Comparison of ENCODE assay signal across 9 mouse cellular contexts in the genomic region with DNA sequence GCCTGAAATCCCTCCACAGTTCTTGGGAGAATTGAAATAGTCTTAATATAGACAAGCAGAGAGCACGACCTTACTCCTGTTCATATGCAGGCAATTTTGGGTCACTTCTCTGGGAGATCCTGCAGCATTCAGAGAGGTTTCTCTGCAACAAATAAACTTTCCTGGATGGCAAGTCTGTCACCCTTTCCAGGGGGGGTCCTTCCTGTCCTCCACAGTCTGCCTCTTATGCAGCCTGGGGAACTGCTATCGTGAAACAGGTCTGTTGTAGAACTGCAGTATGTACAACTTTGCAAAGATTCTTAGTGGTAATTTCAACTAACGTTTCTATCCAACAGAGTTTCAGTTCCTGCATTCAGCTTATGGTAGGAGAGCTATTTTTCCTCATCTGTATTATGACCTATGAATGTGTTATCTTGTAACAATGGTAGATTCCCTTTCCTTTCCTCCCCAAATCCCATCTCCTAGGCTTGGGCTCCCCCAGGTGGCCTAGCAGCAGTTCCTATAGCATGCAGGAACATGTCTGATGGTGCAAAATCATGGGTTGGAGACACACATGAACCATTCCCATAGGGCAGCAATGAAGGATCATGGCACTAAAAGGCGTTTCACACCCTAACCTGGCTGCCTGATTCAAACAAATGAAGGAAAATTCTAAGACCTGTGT. TPM values are rescaled to one million over a fixed set of nuclear protein-coding genes. Genes with fewer than 3 reads are reported as not detected.
DNase-seq lines count a peak whose midpoint lies in the region; ATAC-seq and TF ChIP-seq lines count a peak whose summit lies in the region.
"Had no signal": no experiment of that assay in that cellular context is flagged by ENCODE, and none has a peak within 500 bp of the region (broad histone marks: within the 10 kb centered on the region; RNA-seq: fewer than 3 reads in every experiment).

No protein-coding gene starts in this region.

- H3K4me3 ChIP-seq in heart, embryonic 11.5 days (ENCODE audit: low read depth, low read length) = no peak overlapping the region
- no peak overlapping the region for H3K4me3 ChIP-seq in bone marrow, adult 2 months (replicated peaks; ENCODE audit: control insufficient read depth, low read depth, low read length)

- H3K9me3 ChIP-seq in heart, embryonic 11.5 days (replicated peaks; ENCODE audit: control insufficient read depth, low read length) = no peaks in the 10 kb centered on the region

- peak; percentile 24 to 35 for DNase-seq in heart, postnatal 36 days
- DNase-seq in ovary, postnatal 36 days (ENCODE audit: low spot score) = peak; percentile 11
- no peak for DNase-seq in ovary, adult 18-20 months (ENCODE audit: low spot score)
- peak; percentile 29 for DNase-seq in retina, postnatal 1 day
- DNase-seq in urinary bladder, adult 2 months (ENCODE audit: low spot score) = no peak
- DNase-seq in right cerebral cortex, postnatal 25 days = no peak
- DNase-seq: right cerebral cortex, adult 18-20 months had no signal

- ATAC-seq in heart, embryonic 11.5 days (replicated peaks; ENCODE audit: insufficient number of reproducible peaks, low FRiP score, low TSS enrichment) = no peak

- TF ChIP-seq CTCF in bone marrow, adult 2 months (IDR thresholded peaks at IDR 0.05; ENCODE audit: control insufficient read depth, insufficient read depth, low read length) = peak; percentile 33; the same call in 1 of the 2 replicates

- intact Hi-C loops in heart, postnatal 36 days (cut with DNase I) = loop anchor here (1.0 kb wide), 1 partner anchor 133 kb away; no protein-coding TSS in a partner anchor

- TF ChIP-seq POLR2A in bone marrow, adult 2 months (IDR thresholded peaks at IDR 0.05; ENCODE audit: borderline replicate concordance, control insufficient read depth, low read depth, low read length) = no peak

- no peak overlapping the region for H3K9ac ChIP-seq in heart, embryonic 11.5 days (ENCODE audit: low read depth, low read length)

- peaks cover 16% of the 10 kb centered on the region for H3K4me1 ChIP-seq in heart, embryonic 11.5 days (ENCODE audit: control insufficient read depth, insufficient read depth, low read length)
- no peaks in the 10 kb centered on the region; the same call in 1 of the 2 replicates for H3K4me1 ChIP-seq in bone marrow, adult 2 months (ENCODE audit: control insufficient read depth, insufficient read depth, low read length)

- 0 out of 2 replicates have a peak, but pooled peaks cover 2% of the 10 kb centered on the region for H3K36me3 ChIP-seq in heart, embryonic 11.5 days (ENCODE audit: control insufficient read depth, insufficient read depth, low read length)

- WGBS in heart, embryonic 11.5 days (ENCODE audit: insufficient replicate concordance) = 85% methylated on average over 4 of the region's 4 CpGs
- WGBS in bone marrow, adult 2 months = 68% methylated on average over 4 of the region's 4 CpGs

- no peak overlapping the region for H3K27ac ChIP-seq in heart, embryonic 11.5 days (ENCODE audit: low read depth, low read length)
- H3K27ac ChIP-seq in bone marrow, adult 2 months (ENCODE audit: control insufficient read depth, insufficient read depth, low read depth, low read length, poor library complexity) = no peak overlapping the region

- no peak overlapping the region for H3K4me2 ChIP-seq in heart, embryonic 11.5 days

- H3K27me3 ChIP-seq in heart, embryonic 11.5 days (ENCODE audit: control insufficient read depth, insufficient read depth, low read length) = no peaks in the 10 kb centered on the region

RNA-seq across cellular contexts. Expression of gene Relt, which starts 44.7 kb away (rescaled TPM):
- total RNA-seq in heart, postnatal 36 days (2021) = 1 to 10 TPM; 2.1 to 3.1 TPM
- polyA plus RNA-seq in heart, embryonic 11.5 days (2014; fragmentation: Nextera tagmentation; extraction: Ambion mirVana) = 2.3 and 3.0 TPM in 2 replicates
- 22.5 and 46.1 TPM in 2 replicates for polyA plus RNA-seq in bone marrow, adult 2 months (2011; ENCODE audit: insufficient read depth, insufficient read length, low replicate concordance, missing spikeins)
- polyA plus RNA-seq in urinary bladder, adult 2 months (2012; rRNA removed) = 2.2 TPM in 2 replicates

Comparison
In these comparisons a context has a peak if more than half of its experiments do, and no peak if none do; other contexts are left out.
1. DNase-seq: peak in heart, postnatal 36 days (2 of 2), ovary, postnatal 36 days (single experiment) and retina, postnatal 1 day (single experiment); none in ovary, adult 18-20 months (single experiment), urinary bladder, adult 2 months (single experiment) and right cerebral cortex, postnatal 25 days (single experiment).